Mouse (Mus musculus): ENCODE data around the gene Cmtr1.
"Not testable (repeated sequence)": the region's sequence is repeated elsewhere in the genome, so short reads cannot be mapped to it uniquely, and the experiment has no call there.

The Cmtr1 gene

GRCm38 (mm10) chr17:29700573-29700972 lies 40.2 kb downstream of the Cmtr1 start:
- intact Hi-C loops (cut with DNase I), result loop anchor here (10.0 kb wide), 1 partner anchor 184 kb away; no protein-coding TSS in a partner anchor

- intact Hi-C loops (cut with DNase I), result loop anchor here (10.0 kb wide), 1 partner anchor 182 kb away; no protein-coding TSS in a partner anchor
Observed at GRCm38 (mm10) chr17:29702938-29703710, 42.7 kb downstream of the Cmtr1 start.

- intact Hi-C loops (cut with DNase I), result loop anchor here (5.0 to 10.0 kb wide), 2 partner anchors 68 to 180 kb away; no protein-coding TSS in a partner anchor
Observed at GRCm38 (mm10) chr17:29704781-29705180, 44.4 kb downstream of the Cmtr1 start.

GRCm38 (mm10) chr17:29705881-29706280 lies 45.5 kb downstream of the Cmtr1 start:
- intact Hi-C loops (cut with DNase I), result loop anchor here (5.0 to 10.0 kb wide), 2 partner anchors 66 to 179 kb away; no protein-coding TSS in a partner anchor

- intact Hi-C loops (cut with DNase I), result loop anchor here (5.0 to 10.0 kb wide), 2 partner anchors 65 to 178 kb away; no protein-coding TSS in a partner anchor
Observed at GRCm38 (mm10) chr17:29706981-29707545, 46.7 kb downstream of the Cmtr1 start.

GRCm38 (mm10) chr17:29708783-29709182 lies 48.4 kb downstream of the Cmtr1 start:
- intact Hi-C loops (cut with DNase I), result loop anchor here (5.0 to 10.0 kb wide), 2 partner anchors 64 to 176 kb away; no protein-coding TSS in a partner anchor

- intact Hi-C loops (cut with DNase I), result no loop called here
Observed at GRCm38 (mm10) chr17:29710562-29711044, 50.2 kb downstream of the Cmtr1 start.

GRCm38 (mm10) chr17:29711076-29711744 lies 50.8 kb downstream of the Cmtr1 start:
- intact Hi-C loops (cut with DNase I), result no loop called here

- intact Hi-C loops (cut with DNase I), result no loop called here
Observed at GRCm38 (mm10) chr17:29711745-29712431, 51.5 kb downstream of the Cmtr1 start.

GRCm38 (mm10) chr17:29712565-29712964 lies 52.2 kb downstream of the Cmtr1 start:
- intact Hi-C loops (cut with DNase I), result no loop called here

GRCm38 (mm10) chr17:29713734-29714133 lies 53.3 kb downstream of the Cmtr1 start:
- intact Hi-C loops (cut with DNase I), result not testable (repeated sequence)

GRCm38 (mm10) chr17:29716732-29717445 lies 56.5 kb downstream of the Cmtr1 start, which contains the start of gene Ccdc167:
Gene Ccdc167 (minus strand): TSS chr17:29717044.
- intact Hi-C loops (cut with DNase I), result no loop called here

- intact Hi-C loops (cut with DNase I), result no loop called here
Observed at GRCm38 (mm10) chr17:29718660-29719059, 58.3 kb downstream of the Cmtr1 start.

GRCm38 (mm10) chr17:29719628-29720575 lies 59.5 kb downstream of the Cmtr1 start:
- intact Hi-C loops (cut with DNase I), result no loop called here

- intact Hi-C loops (cut with DNase I), result no loop called here
Observed at GRCm38 (mm10) chr17:29720755-29721365, 60.5 kb downstream of the Cmtr1 start.

- intact Hi-C loops (cut with DNase I), result no loop called here
Observed at GRCm38 (mm10) chr17:29724610-29725009, 64.2 kb downstream of the Cmtr1 start.

GRCm38 (mm10) chr17:29725027-29725620 lies 64.7 kb downstream of the Cmtr1 start:
- intact Hi-C loops (cut with DNase I), result no loop called here

- intact Hi-C loops (cut with DNase I), result no loop called here
Observed at GRCm38 (mm10) chr17:29728082-29728481, 67.7 kb downstream of the Cmtr1 start.
